ENCODE assay signal across 20 mouse cellular contexts in genomic region chr14:120404364-120404763, GRCm38 (mm10).
DNase-seq lines count a peak whose midpoint lies in the region; ATAC-seq and TF ChIP-seq lines count a peak whose summit lies in the region.
"Had no signal": no experiment of that assay in that cellular context is flagged by ENCODE, and none has a peak within 500 bp of the region (broad histone marks: within the 10 kb centered on the region; RNA-seq: fewer than 3 reads in every experiment).

No protein-coding gene starts in this region.

- TF ChIP-seq CTCF in gastrocnemius, adult 2 months (IDR thresholded peaks at IDR 0.05): peak; percentile 20; the same call in 1 of the 2 replicates
- peak; percentile 34; the same call in 1 of the 2 replicates for TF ChIP-seq CTCF in lung, postnatal 0 days (IDR thresholded peaks at IDR 0.05)
- TF ChIP-seq CTCF in stomach, postnatal 0 days (IDR thresholded peaks at IDR 0.05; ENCODE audit: low read depth): peak; percentile 40

- H3K27me3 ChIP-seq in lung, postnatal 0 days (replicated peaks; ENCODE audit: insufficient read depth, low read length): no peaks in the 10 kb centered on the region
- no peaks in the 10 kb centered on the region for H3K27me3 ChIP-seq in stomach, postnatal 0 days (ENCODE audit: control insufficient read depth, insufficient read depth, low read length)
- H3K27me3 ChIP-seq: embryonic facial prominence, embryonic 12.5 days; limb, embryonic 12.5 days; liver, embryonic 15.5 days had no signal

- no peak overlapping the region for H3K4me3 ChIP-seq in gastrocnemius, adult 2 months
- H3K4me3 ChIP-seq in lung, postnatal 0 days (ENCODE audit: low read depth, low read length): no peak overlapping the region
- H3K4me3 ChIP-seq in stomach, postnatal 0 days (ENCODE audit: low read depth, low read length): no peak overlapping the region
- H3K4me3 ChIP-seq: embryonic facial prominence, embryonic 12.5 days; erythroblast, embryonic 14.5 days; limb, embryonic 12.5 days; liver, embryonic 15.5 days had no signal

- no peak overlapping the region for H3K9ac ChIP-seq in lung, postnatal 0 days (replicated peaks; ENCODE audit: low read depth)
- H3K9ac ChIP-seq in stomach, postnatal 0 days (ENCODE audit: low read length): no peak overlapping the region
- H3K9ac ChIP-seq: embryonic facial prominence, embryonic 12.5 days; limb, embryonic 12.5 days; liver, embryonic 15.5 days had no signal

- ATAC-seq in lung, postnatal 0 days: no peak
- no peak for ATAC-seq in stomach, postnatal 0 days (ENCODE audit: low FRiP score, low TSS enrichment)
- ATAC-seq: forebrain, embryonic 16.5 days; hindbrain, embryonic 16.5 days had no signal

- no peak overlapping the region for H3K4me2 ChIP-seq in lung, postnatal 0 days (replicated peaks; ENCODE audit: low read depth, low read length)
- no peak overlapping the region for H3K4me2 ChIP-seq in stomach, postnatal 0 days (replicated peaks; ENCODE audit: low read depth)
- H3K4me2 ChIP-seq: embryonic facial prominence, embryonic 12.5 days; limb, embryonic 12.5 days; liver, embryonic 15.5 days had no signal

- intact Hi-C loops in gastrocnemius, adult 2 months (cut with DNase I): no loop called here

- no peak for DNase-seq in gastrocnemius, adult 2 months
- no peak for DNase-seq in gastrocnemius, postnatal 10 days
- DNase-seq in layer of hippocampus, adult 18-20 months (ENCODE audit: low spot score in 2 of 2): peak; percentile 35 to 60
- no peak for DNase-seq in layer of hippocampus, adult 9-10 months (ENCODE audit: low spot score)
- DNase-seq in lung, postnatal 0 days (ENCODE audit: low spot score): no peak
- DNase-seq in lung, postnatal 36 days: no peak
- DNase-seq in stomach, postnatal 0 days (ENCODE audit: low spot score): no peak
- DNase-seq: cerebellum, adult 9-10 months; heart, postnatal 4 days; kidney, adult 18-20 months; kidney, postnatal 4 days; lung, postnatal 10 days; right cerebral cortex, postnatal 25 days; thymus, adult 2 months had no signal

- 95% methylated on average over 7 of the region's 7 CpGs for WGBS in lung, postnatal 0 days
- 96% methylated on average over 7 of the region's 7 CpGs for WGBS in stomach, postnatal 0 days

- no peaks in the 10 kb centered on the region for H3K4me1 ChIP-seq in lung, postnatal 0 days (ENCODE audit: insufficient read depth, low read depth, low read length)
- 0 out of 2 replicates have a peak, but pooled peaks cover 3% of the 10 kb centered on the region for H3K4me1 ChIP-seq in stomach, postnatal 0 days (replicated peaks; ENCODE audit: control insufficient read depth, insufficient read depth)
- H3K4me1 ChIP-seq: embryonic facial prominence, embryonic 12.5 days had no signal

- H3K9me3 ChIP-seq in lung, postnatal 0 days (ENCODE audit: low read length): no peaks in the 10 kb centered on the region
- no peaks in the 10 kb centered on the region for H3K9me3 ChIP-seq in stomach, postnatal 0 days (ENCODE audit: control insufficient read depth, low read length)
- H3K9me3 ChIP-seq: embryonic facial prominence, embryonic 12.5 days; limb, embryonic 12.5 days; liver, embryonic 15.5 days had no signal

- no peak for TF ChIP-seq EP300 in lung, postnatal 0 days (IDR thresholded peaks at IDR 0.05)
- no peak for TF ChIP-seq EP300 in stomach, postnatal 0 days (optimal IDR thresholded peaks at IDR 0.05)

- H3K36me3 ChIP-seq in lung, postnatal 0 days (ENCODE audit: insufficient read depth, low read length): peaks cover 33% of the 10 kb centered on the region
- H3K36me3 ChIP-seq in stomach, postnatal 0 days (ENCODE audit: control insufficient read depth, insufficient read depth, low read length): peaks cover 15% of the 10 kb centered on the region

- H3K27ac ChIP-seq in gastrocnemius, adult 2 months: no peak overlapping the region
- no peak overlapping the region for H3K27ac ChIP-seq in lung, postnatal 0 days (ENCODE audit: low read length)
- H3K27ac ChIP-seq in stomach, postnatal 0 days (replicated peaks): no peak overlapping the region
- H3K27ac ChIP-seq: embryonic facial prominence, embryonic 12.5 days; limb, embryonic 12.5 days; liver, embryonic 15.5 days had no signal

Comparison
In these comparisons a context has a peak if more than half of its experiments do, and no peak if none do; other contexts are left out.
1. DNase-seq: peak in layer of hippocampus, adult 18-20 months (2 of 2); none in gastrocnemius, adult 2 months (single experiment), gastrocnemius, postnatal 10 days (single experiment), layer of hippocampus, adult 9-10 months (single experiment), lung, postnatal 0 days (single experiment), lung, postnatal 36 days (single experiment) and stomach, postnatal 0 days (single experiment).
2. Peak in every context shown above with its lines, with median percentiles within 50 percentile points of each other: CTCF ChIP-seq.